Mouse (Mus musculus) brown adipose tissue, adult 24 weeks (tissue): ENCODE data around the gene Nkd2. TPM values are rescaled to one million over a fixed set of nuclear protein-coding genes. Genes with fewer than 3 reads are reported as not detected.

Experiments used
- H3K27ac ChIP-seq: fragments of 200-500 bp; replicated peaks from 2 replicates; pipeline ENCODE4 v1.5.1; 2012; ENCODE audit warnings: low read depth, mild to moderate bottlenecking, low read length
- H3K4me1 ChIP-seq: fragments of 200-500 bp; 2 replicates; pipeline ENCODE4 v1.6.1; 2012; ENCODE audit warnings: low read length, mixed read lengths; ENCODE audit not compliant: control insufficient read depth, insufficient read depth, insufficient read length
- H3K4me3 ChIP-seq: fragments of 200-500 bp; 2 replicates; pipeline ENCODE4 v1.5.1; 2012; ENCODE audit warnings: low read depth, mild to moderate bottlenecking, low read length, moderate library complexity; ENCODE audit not compliant: insufficient read depth
- polyA plus RNA-seq: library from polyadenylated mRNA; stranded (reverse); fragments of >200 nt; gene quantifications from 2 replicates; pipeline ENCODE4 v1.2.4, GENCODE M21; 2012; ENCODE audit not compliant: missing spikeins, insufficient read depth, insufficient read length

The Nkd2 gene
- polyA plus RNA-seq: 0.44 and 0.54 TPM in 2 replicates

- peak within 1 kb of the TSS; percentile 69 for H3K4me3 ChIP-seq
- no peak within 1 kb of the TSS for H3K27ac ChIP-seq
Observed at GRCm38 (mm10) chr13:73847465-73847836, at the start of gene Nkd2. Gene Nkd2, minus strand, starts transcription at chr13:73847631.

GRCm38 (mm10) chr13:73892493-73893178 is 45.2 kb upstream of the Nkd2 start:
- Histone ChIP-seq H3K4me3 (no peak overlapping the region), H3K4me1 (peaks cover 9% of the 10 kb centered on the region; the same call in 1 of the 2 replicates), H3K27ac (peak overlapping the region; percentile 77; the same call in 1 of the 2 replicates)

More at GRCm38 (mm10) chr13:73847465-73847836, at the start of gene Nkd2:
- H3K4me1 ChIP-seq: no peaks in the 10 kb centered on the region

GRCm38 (mm10) chr13:73887415-73887874 is 40.0 kb upstream of the Nkd2 start:
- Histone ChIP-seq H3K4me1 (peaks cover 8% of the 10 kb centered on the region), H3K27ac (no peak overlapping the region)

GRCm38 (mm10) chr13:73886601-73887000 is 39.2 kb upstream of the Nkd2 start:
- Histone ChIP-seq H3K4me1 (peaks cover 4% of the 10 kb centered on the region), H3K4me3 (no peak overlapping the region), H3K27ac (no peak overlapping the region)

More at GRCm38 (mm10) chr13:73887415-73887874, 40.0 kb upstream of the Nkd2 start:
- H3K4me3 ChIP-seq: no peak overlapping the region

GRCm38 (mm10) chr13:73886066-73886465 is 38.6 kb upstream of the Nkd2 start:
- H3K27ac ChIP-seq: no peak overlapping the region
- no peak overlapping the region for H3K4me3 ChIP-seq

GRCm38 (mm10) chr13:73885656-73886055 is 38.2 kb upstream of the Nkd2 start:
- no peak overlapping the region for H3K4me3 ChIP-seq
- H3K27ac ChIP-seq: no peak overlapping the region

More at GRCm38 (mm10) chr13:73886066-73886465, 38.6 kb upstream of the Nkd2 start:
- H3K4me1 ChIP-seq: peaks cover 4% of the 10 kb centered on the region

GRCm38 (mm10) chr13:73881347-73881746 is 33.9 kb upstream of the Nkd2 start:
- peaks cover 8% of the 10 kb centered on the region for H3K4me1 ChIP-seq
- H3K4me3 ChIP-seq: no peak overlapping the region
- H3K27ac ChIP-seq: no peak overlapping the region

More at GRCm38 (mm10) chr13:73885656-73886055, 38.2 kb upstream of the Nkd2 start:
- H3K4me1 ChIP-seq: peaks cover 7% of the 10 kb centered on the region

GRCm38 (mm10) chr13:73879824-73880223 is 32.4 kb upstream of the Nkd2 start:
- peaks cover 5% of the 10 kb centered on the region for H3K4me1 ChIP-seq

GRCm38 (mm10) chr13:73872159-73872558 is 24.7 kb upstream of the Nkd2 start:
- Histone ChIP-seq H3K27ac (no peak overlapping the region), H3K4me3 (no peak overlapping the region), H3K4me1 (no peaks in the 10 kb centered on the region)

More at GRCm38 (mm10) chr13:73879824-73880223, 32.4 kb upstream of the Nkd2 start:
- Histone ChIP-seq H3K4me3 (no peak overlapping the region), H3K27ac (no peak overlapping the region)

- Histone ChIP-seq H3K4me3 (peak overlapping the region; percentile 69), H3K4me1 (no peaks in the 10 kb centered on the region), H3K27ac (no peak overlapping the region)
Observed at GRCm38 (mm10) chr13:73846589-73847464, 604 bp downstream of the Nkd2 start.

- Histone ChIP-seq H3K4me3 (no peak overlapping the region), H3K27ac (no peak overlapping the region), H3K4me1 (no peaks in the 10 kb centered on the region)
Observed at GRCm38 (mm10) chr13:73842696-73843095, 4.7 kb downstream of the Nkd2 start.

- H3K27ac ChIP-seq: no peak overlapping the region
- no peak overlapping the region for H3K4me3 ChIP-seq
- no peaks in the 10 kb centered on the region for H3K4me1 ChIP-seq
Observed at GRCm38 (mm10) chr13:73839740-73840139, 7.7 kb downstream of the Nkd2 start.

- Histone ChIP-seq H3K4me1 (no peaks in the 10 kb centered on the region), H3K4me3 (no peak overlapping the region), H3K27ac (no peak overlapping the region)
Observed at GRCm38 (mm10) chr13:73839137-73839548, 8.3 kb downstream of the Nkd2 start.

- no peak overlapping the region for H3K4me3 ChIP-seq
- H3K27ac ChIP-seq: no peak overlapping the region
Observed at GRCm38 (mm10) chr13:73837708-73838107, 9.7 kb downstream of the Nkd2 start.

GRCm38 (mm10) chr13:73836491-73836890 is 10.9 kb downstream of the Nkd2 start:
- H3K4me1 ChIP-seq: no peaks in the 10 kb centered on the region
- no peak overlapping the region for H3K4me3 ChIP-seq
- no peak overlapping the region for H3K27ac ChIP-seq

More at GRCm38 (mm10) chr13:73837708-73838107, 9.7 kb downstream of the Nkd2 start:
- no peaks in the 10 kb centered on the region for H3K4me1 ChIP-seq
